Mouse (Mus musculus) megakaryocyte-erythroid progenitor cell, adult 5 weeks (primary cell): ENCODE results near the gene Creb3l1. TPM values are rescaled to one million over a fixed set of nuclear protein-coding genes. Genes with fewer than 3 reads are reported as not detected.

Experiments
- polyA plus RNA-seq: library from polyadenylated mRNA; stranded (reverse); fragments of >175 nt; gene quantifications from 2 replicates; pipeline ENCODE4 v1.2.3, GENCODE M21; 2012

Gene Creb3l1
- polyA plus RNA-seq = 3.3 and 4.4 TPM in 2 replicates

GRCm38 (mm10) chr2:92024274-92024672 lies at the start of gene Creb3l1:
Gene Creb3l1, minus strand, starts transcription at chr2:92024502.

GRCm38 (mm10) chr2:91975581-91976541 lies 48.4 kb downstream of the Creb3l1 start, which contains the start of gene Dgkz:
Gene Dgkz, minus strand, starts transcription at chr2:91975864.

GRCm38 (mm10) chr2:91945483-91945882 lies 78.8 kb downstream of the Creb3l1 start, which contains the start of gene Gm9821:
Gene Gm9821, plus strand, starts transcription at chr2:91945703.

Other genes with a start within 250 kb of the Creb3l1 start
- 0.62 and 0.99 TPM in 2 replicates for gene Chrm4, start 97.3 kb downstream of the Creb3l1 start, polyA plus RNA-seq
- 6.7 and 8.1 TPM in 2 replicates for gene Mdk, start 92.2 kb downstream of the Creb3l1 start, polyA plus RNA-seq
- gene Gm9821, start 78.8 kb downstream of the Creb3l1 start, polyA plus RNA-seq = 0.04 and 0.10 TPM in 2 replicates
- 348 and 410 TPM in 2 replicates for gene Dgkz, start 48.6 kb downstream of the Creb3l1 start, polyA plus RNA-seq
- gene Phf21a, start 68.6 kb upstream of the Creb3l1 start, polyA plus RNA-seq = 13.7 and 16.8 TPM in 2 replicates